Mouse (Mus musculus) left cerebral cortex, postnatal 36 days (tissue): ENCODE data around the gene Catsperg1. TPM values are rescaled to one million over a fixed set of nuclear protein-coding genes. Genes with fewer than 3 reads are reported as not detected.
A peak's percentile ranks its signal among the peaks of the same experiment; 100 is the strongest.
"Not testable (repeated sequence)": the region's sequence is repeated elsewhere in the genome, so short reads cannot be mapped to it uniquely, and the experiment has no call there.

Experiments
- DNase-seq, 2 experiments: peaks; one replicate each; pipeline ENCODE4 v3.0.0; 2021 to 2022; ENCODE audit warnings: low spot score in 2 of 2, mixed read lengths in 1 of 2
- intact Hi-C: fragments of 180-260 bp; cut with DNase I; formaldehyde crosslinking; loops from one replicate; pipeline ENCODE4 v1.15.1; 2025
- total RNA-seq, 2 experiments: library from RNA; stranded (reverse); gene quantifications; 2 replicates each; pipeline ENCODE4 v1.2.3; 2021

Gene Catsperg1
- under 1 TPM; 0.52 to 0.75 TPM for total RNA-seq

DNA sequence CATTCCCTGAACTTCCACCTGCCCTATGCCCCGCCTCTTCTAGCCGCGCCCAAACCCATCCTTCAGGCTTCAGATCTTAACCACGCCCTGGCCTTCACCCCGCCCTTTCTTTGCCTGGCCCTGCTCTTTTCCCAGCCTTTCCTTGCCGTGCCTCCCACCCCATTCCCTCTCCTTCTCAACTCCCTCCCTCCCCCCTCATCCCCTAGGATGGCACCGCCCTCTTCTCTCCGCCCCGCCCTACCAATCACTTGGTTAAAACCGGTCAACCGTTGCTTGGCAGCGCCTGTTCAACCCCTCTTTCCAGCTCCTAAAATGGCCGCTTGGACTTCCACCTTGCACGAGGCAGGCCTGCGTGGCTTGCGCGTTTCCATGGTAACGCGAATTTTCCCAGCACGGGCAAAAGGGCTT, at the start of gene Catsperg1:
Gene Catsperg1 (minus strand): TSS at position 361 of the 408 bp plus-strand sequence.
- no peak for DNase-seq
- intact Hi-C loops = no loop called here

DNA sequence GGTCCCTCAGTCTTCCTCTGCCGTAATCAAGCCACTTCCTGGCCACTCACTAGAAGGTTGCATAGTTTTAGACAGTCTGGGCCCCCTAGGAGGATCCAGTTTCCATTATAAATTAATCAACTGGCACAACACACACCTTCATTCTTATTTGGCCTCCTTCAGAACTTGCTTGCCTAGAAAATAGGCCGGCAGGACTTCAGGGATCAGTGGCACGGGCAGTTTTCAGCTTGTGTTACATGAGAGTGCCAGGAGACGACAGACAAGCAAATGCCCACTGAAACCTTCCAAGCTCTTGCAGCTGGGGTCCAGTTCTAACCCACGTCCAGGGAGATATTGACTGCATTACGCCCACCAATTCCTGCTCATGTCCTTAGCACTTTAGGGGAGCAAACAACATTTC, 48.3 kb upstream of the Catsperg1 start:
- no peak for DNase-seq
- intact Hi-C loops = no loop called here

DNA sequence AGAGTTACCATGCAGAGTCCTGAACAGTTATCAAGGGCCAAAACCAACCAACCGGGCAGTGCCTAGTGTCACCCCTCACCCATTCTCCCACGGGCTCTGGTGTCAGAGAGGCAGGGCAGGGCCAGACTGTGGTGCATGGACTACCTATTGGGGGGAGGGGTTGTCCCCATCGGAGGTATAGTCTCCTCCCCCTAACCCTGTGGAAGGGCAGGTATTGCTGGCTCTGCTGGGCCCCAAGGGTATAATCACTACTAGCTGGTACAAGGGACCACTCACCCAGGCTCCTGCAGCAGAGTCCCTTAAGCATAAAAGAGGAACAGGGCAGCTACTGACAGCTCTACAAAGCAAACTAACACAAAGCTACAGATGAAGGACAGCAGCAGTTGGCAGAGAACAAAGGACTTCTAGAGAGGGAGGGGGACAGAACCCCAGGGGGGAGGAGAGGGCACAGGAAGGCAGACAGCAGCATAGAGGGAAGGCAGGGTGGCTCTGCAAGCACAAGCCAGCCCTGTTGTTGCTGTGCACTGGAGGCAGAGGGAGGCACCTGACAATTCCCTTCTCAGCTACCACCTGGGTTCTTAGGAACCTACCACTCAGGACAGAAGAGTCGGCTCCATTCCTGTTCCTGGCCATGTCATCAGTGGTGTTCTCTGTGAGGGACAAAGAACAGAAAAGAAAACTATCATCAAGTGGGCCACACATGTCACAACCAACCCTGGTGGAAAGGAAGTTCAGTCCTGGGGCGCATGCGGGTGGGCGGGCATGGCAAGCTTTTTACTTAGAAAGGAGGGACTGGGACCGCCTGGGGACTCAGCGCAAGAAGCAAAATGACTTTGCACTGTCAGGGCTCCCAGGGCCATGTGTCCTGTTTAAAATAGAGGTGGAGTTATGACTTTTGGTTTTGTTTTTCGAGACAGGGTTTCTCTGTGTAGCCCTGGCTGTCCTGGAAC, 46.2 kb upstream of the Catsperg1 start:
- intact Hi-C loops = no loop called here

DNA sequence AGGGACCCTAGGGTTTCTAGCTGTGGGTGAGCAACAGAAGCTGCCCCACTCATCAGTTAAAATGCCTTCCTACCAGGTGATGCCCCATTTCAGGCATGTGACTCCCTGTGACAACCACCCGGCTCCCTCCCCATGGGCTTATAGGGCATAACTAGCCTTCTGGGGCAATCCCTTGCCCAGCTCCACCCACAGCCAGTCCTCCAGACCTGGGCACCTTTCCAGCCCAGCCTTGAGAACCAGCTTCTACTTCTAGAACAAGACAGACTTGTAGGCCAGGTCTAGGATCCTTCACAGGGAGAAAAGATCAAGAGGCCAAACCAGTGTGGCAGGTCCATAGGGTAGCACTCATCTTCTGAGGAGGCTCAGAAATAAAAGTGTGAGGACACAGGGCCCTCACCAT, 43.5 kb upstream of the Catsperg1 start:
- DNase-seq = no peak
- intact Hi-C loops = no loop called here

More for the DNA sequence above, 46.2 kb upstream of the Catsperg1 start:
- DNase-seq = no peak

DNA sequence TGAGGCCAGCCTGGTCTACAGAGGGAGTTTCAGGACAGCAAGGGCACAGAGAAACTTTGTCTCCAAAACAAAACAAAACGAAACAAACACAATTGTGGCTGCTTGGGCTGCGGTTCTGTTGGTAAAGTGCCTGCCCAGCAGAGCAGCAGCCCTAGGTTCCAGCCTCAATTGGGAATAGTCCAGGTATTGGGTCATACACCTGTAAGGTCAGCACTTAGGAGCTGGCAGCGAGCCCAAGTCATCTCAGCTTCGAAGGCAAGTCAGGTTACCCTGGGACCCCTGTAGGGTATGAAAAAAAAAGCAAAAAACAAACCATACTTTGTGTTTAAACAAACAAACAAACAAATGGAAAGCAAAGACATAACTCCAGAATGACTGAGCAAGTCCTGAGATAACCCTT, 42.0 kb upstream of the Catsperg1 start:
- no peak for DNase-seq
- intact Hi-C loops = no loop called here

DNA sequence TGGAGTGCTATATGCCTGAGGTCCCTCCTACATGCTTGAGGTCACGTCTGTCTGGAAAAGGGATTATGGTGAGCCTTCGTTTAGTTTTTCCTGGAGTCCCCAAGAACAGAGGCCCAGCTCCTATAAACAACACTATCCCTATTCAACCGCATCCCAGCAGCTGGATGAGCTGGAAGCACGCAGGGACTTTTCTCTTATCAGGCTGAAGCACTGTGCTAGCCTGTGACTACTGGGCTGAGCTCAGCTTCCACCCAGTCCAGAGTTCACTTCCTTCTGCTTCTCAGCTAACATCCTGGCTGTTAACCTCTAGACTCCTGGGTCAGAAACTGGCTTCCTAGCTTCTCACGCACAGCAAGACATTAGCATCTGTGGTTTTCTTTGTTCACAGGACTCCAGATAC, 40.0 kb upstream of the Catsperg1 start:
- no peak for DNase-seq
- intact Hi-C loops = no loop called here

DNA sequence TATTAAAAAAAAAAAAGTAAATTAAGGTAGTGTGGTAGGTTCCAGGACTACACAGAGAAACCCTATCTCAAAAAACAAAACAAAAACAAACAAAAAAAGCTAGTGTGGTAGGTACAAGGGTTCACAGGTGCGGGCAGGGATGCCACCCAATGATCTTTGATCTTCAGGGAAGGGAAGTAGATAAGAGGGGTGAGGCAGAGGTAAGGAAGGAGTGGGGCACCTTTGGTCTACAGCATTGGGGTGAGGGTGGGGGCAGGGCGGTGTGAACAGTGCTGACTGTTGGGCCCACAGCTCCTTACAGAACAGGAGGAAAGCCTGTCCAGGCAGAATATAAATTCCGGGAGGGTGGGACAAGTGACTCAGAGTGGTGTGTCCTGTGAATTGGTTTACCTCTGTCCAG, 37.3 kb upstream of the Catsperg1 start:
- DNase-seq = no peak
- intact Hi-C loops = no loop called here

DNA sequence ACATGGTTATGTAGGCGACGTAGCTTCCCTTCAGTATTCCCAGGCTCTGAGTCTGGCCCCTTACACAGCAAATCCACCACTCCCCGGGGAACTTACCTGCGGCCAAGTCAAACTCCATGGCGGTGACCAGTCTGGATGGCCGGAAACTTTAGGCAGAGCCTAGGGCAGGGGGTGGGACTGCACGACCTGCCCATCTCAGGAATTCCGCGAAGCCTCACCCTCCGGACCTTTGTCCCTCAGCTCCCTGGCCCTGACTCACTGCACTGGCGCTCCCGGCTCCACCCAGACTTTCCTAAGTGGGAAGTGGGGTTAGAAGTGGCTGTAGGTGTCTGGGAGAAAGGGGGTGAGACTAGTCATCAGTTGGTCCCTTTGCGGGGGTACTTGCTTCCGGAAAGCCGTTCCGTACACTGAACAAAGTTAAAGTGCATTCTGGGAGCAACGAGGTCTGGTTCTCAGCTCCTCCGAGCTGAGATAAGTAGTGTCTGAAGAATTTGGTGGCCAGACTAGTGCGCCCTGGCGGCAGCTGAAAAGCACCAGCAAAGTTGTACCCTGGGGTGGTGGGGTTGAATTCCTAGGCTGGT, 34.5 kb upstream of the Catsperg1 start, which contains the start of gene 2200002D01Rik:
Gene 2200002D01Rik (minus strand): TSS at position 206 of the 581 bp plus-strand sequence.
- DNase-seq = no peak
- intact Hi-C loops = loop anchor here (5.0 kb wide), 1 partner anchor 44 kb away; no protein-coding TSS in a partner anchor

DNA sequence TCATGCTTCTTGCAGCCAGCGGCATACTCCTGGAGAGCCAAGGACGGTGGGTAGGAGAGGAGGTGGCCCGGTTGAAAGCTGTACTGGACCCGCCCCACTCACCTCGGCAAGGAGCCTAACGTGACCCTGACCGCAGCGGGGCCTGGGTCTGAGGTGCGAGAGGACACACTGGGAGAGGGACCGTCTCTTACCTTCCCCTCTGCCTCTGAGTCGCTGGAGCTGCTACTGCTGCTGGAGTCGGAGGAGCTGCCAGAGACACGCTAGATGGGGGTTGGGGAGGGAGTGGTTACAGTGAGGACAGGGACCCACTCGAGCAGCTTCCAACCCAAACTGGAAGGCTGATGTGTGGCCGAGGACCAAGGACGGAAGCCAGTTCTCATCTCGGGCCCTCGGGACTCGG, 33.9 kb upstream of the Catsperg1 start:
- intact Hi-C loops = loop anchor here (5.0 kb wide), 1 partner anchor 45 kb away; no protein-coding TSS in a partner anchor
- DNase-seq = no peak

DNA sequence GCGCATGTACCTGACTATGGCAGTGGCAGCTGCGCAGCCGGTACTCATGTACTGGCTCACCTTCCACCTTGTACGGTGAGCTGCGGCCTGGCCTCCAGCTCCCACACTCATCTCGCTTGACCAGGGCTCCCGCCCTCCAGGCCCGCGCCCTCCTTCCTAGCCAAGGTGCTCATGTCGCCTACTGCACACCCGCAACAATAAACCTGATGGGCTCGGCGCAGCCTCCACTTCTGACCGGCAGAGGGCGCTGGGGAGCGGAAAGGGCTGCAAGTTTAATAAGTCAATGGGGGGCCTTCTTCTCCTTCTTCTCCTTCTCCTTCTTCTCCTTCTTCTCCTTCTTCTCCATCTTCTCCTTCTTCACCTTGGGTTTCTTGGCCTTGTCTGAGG, 33.5 kb upstream of the Catsperg1 start:
- intact Hi-C loops = loop anchor here (5.0 kb wide), 1 partner anchor 45 kb away; no protein-coding TSS in a partner anchor
- peak; percentile 61 to 69 for DNase-seq

DNA sequence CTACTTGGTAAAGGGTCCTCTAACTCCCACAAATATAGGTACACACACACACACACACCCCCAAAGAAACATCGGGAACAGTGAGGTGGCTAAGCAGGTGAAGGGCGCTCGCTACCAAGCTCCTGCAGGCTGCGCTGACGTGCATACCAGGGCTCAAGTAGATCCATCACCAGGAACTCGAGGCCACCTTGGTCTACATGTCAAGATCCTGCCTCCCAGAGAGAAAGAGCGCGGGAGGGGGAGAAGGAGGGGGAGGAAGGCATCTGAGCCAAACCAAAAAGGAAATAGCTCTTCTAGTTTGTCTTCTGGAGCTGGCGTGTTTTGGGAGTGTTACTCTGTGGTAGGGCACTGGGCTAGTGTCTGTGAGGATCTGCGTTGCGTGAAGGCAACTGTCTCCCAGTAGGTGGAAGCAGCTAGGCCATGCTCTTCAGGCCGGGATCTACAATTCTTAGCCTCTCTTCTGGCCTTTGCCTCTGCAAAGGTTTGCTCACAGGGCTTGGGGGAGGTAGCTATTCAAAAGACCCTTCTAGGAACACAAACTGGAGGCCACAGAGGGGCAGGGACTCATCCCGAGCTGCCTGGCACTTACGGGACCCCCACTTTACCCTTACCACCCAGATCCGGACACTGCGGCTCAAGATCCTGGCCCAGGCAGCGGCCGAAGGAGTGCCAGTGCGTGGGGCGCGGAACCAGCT, 32.9 kb upstream of the Catsperg1 start:
- intact Hi-C loops = loop anchor here (5.0 kb wide), 1 partner anchor 46 kb away; no protein-coding TSS in a partner anchor
- no peak for DNase-seq

DNA sequence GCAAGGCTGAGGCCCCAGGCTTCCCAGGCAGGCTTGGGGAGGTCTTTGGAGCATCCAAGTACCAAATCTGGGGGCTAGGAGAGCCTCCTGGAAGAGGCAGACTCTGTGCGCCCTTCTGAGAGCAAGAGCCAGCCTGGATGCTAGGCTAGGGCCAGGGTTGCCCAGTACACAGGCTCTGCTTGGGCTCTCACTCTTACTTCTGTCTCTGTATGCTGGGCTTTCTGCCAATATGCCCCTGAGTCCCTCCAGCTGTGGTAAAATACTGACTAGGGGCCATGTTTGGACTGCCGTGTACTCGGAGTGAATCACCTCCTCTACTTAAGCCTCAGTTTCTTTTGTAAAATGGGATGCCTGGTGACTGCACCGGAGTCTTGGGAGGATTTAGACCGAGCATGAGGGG, 32.2 kb upstream of the Catsperg1 start:
- intact Hi-C loops = loop anchor here (5.0 kb wide), 1 partner anchor 46 kb away; no protein-coding TSS in a partner anchor
- no peak for DNase-seq

DNA sequence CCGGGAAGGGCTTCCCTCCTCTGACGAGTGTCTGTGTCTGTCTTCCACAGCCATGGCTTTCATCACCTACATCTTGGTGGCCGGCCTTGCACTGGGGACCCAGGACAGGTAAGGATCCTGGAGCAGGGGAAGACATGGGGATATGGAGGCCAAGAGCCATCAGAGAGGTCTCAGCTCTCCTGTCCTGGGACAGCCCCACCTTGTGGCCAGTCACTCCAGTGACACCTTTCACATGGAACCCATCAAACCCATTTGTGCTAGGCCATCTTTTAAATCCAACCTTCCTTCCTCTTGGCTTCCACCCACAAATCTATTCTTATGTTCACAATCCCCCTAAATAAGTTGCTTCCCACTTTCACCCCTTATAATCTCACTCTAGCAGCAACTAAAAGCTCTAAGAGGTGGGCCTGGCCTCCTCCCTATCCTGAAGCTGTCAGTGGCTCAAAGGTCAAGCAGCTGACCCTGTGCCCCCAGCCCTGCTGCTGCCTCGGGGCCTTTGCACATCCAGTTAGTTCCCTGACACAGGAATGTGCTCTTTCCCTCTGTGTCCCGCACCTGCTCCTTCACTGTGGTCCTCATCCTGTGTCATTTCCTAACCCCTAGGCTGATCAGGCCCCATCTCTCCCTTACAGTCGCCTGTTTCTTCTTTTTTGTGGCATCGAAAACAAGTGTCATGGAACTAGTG, 31.0 kb upstream of the Catsperg1 start:
- intact Hi-C loops = loop anchor here (5.0 kb wide), 1 partner anchor 47 kb away; no protein-coding TSS in a partner anchor
- DNase-seq = no peak

DNA sequence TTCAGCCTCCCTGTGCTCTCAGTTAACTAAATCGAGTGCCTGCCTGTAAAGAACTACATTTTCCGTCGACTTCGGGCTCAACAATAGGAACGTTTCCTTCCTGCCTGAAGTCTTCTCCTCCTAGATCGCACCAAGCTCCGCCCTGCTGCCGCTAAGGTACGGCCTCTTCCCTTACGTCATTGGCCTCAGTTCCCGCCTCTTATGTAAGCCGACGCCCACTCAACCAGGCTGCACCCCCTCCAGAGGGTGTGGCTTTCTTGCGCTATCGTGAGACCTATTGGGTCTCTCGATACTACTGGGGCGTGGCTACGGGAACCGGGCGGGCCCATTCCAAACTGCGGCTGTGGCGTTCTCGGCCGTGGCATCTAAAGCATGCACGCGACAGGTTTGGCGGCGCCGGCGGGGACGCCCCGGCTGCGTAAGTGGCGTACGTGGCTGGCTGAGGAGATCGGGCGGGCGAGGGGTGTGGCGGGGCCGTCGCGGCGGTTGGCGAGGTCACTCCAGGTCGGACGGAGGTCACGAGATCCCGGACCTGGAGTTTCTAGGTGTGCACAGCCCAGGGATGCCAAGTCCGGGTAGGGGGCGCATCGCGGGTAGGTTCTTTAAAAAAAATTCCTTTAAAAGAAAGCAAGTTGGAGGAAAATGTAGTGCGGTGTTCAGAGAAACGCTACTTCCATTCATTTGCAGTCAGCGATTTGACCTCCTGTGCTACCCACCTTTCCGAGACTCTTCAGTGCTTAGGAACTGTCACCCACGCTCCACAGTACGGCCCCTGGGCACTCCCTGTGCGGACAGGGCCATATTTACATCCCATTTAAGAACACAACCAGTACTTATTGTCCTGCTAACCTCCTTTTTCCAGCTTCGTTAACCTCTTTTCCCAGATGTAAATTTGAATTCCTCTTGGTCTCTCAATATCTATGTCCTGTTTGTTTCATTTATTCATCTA, 24.5 kb upstream of the Catsperg1 start, which contains the start of gene Yif1b:
Gene Yif1b (plus strand): TSS at position 311 of the 949 bp plus-strand sequence.
- DNase-seq = peak; percentile 95 to 96
- intact Hi-C loops = loop anchor here (2.0 to 5.0 kb wide), 2 partner anchors 57 to 64 kb away; partner anchors contain the start of genes Dpf1 and Psmd8

DNA sequence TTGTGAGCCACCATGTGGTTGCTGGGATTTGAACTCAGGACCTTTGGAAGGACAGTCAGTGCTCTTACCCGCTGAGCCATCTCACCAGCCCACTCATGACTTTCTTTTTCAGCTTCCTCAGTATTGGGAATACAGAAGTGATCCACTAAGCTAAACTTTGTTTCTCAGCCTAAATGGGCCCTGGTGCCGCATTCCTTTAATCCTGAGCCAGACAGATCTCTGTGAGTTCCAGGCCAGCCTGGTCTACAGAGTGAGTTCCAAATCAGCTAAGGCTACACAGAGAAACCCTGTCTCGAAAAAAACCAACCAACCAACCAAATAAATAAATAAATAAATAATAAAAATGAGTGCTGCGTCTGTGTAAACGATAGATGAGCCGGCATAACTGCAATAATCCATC, 23.8 kb upstream of the Catsperg1 start:
- DNase-seq = not testable (repeated sequence)
- intact Hi-C loops = loop anchor here (5.0 kb wide), 1 partner anchor 65 kb away; the partner anchor contains the start of gene Dpf1

DNA sequence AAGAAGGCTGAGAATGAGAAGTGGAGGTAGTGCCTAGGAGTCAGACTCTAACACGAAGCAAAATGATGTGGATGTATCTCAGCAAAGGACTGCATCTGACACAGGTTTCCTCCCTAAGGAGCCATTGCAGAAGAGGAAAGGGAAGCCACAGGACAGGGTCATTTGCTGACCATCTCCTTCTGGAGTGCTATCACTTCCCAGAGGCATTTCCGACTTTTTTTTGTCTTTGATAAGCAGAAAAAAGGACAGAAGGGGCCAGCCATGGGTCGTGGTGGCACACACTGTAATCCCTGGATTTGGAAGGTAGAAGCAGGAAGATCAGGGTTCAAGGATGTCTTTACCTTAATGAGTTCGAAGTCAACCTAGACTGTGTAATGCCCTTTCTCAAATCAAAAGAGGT, 22.8 kb upstream of the Catsperg1 start:
- DNase-seq = no peak
- intact Hi-C loops = loop anchor here (5.0 kb wide), 1 partner anchor 66 kb away; the partner anchor contains the start of gene Dpf1

DNA sequence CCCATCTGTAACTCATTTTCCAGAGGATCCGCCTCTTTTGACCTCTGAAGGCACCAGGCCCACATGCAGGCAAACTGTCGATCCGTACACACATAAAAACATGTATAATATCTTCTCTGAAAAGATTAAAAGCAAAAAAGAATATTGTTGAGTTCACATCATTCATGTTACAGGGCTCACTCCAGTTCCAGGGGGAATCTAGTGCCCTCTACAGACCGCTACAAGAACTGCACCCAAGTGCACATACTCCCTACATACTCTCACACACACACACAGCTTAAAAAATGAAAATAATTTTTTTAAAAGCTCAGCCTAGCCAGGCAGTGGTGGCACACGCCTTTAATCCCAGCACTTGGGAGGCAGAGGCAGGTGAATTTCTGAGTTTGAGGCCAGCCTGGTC, 20.8 kb upstream of the Catsperg1 start:
- intact Hi-C loops = loop anchor here (5.0 kb wide), 1 partner anchor 68 kb away; the partner anchor contains the start of gene Dpf1
- no peak for DNase-seq

DNA sequence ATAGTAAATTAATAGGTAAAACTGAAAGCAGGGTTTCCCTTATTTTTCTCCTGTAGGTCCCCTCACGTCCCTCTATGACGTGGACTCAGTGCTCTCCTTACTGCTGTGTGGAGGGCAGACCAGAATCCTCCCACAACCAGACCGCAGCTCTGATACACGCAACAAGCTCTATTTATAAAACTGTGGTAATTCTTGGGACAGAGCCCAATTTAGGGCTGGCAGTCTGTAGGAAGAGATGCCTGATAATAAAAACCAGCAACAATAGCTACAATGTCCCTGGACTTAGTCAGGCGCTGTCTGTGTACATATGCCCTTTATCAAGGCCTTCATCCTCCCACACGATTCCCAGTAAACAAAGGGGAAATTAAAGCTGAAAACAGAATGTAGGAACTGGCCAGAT, 19.9 kb upstream of the Catsperg1 start:
- DNase-seq = no peak
- intact Hi-C loops = no loop called here
